Mouse (Mus musculus) midbrain, embryonic 11.5 days (tissue): ENCODE results near the gene Upk3b. TPM values are rescaled to one million over a fixed set of nuclear protein-coding genes. Genes with fewer than 3 reads are reported as not detected.
A peak's percentile ranks its signal among the peaks of the same experiment; 100 is the strongest.
"Not testable (repeated sequence)": the region's sequence is repeated elsewhere in the genome, so short reads cannot be mapped to it uniquely, and the experiment has no call there.

ENCODE experiments used
- ATAC-seq: fragments of 200-750 bp; cut with Nextera tagmentation; 2 replicates; pipeline ENCODE4 v1.8.0; 2017; ENCODE audit warnings: moderate TSS enrichment, moderate library complexity; ENCODE audit not compliant: low FRiP score
- DNase-seq: peaks from one replicate; pipeline ENCODE4 v3.0.0; 2015; ENCODE audit warnings: low spot score; ENCODE audit errors: missing footprints
- H3K27ac ChIP-seq: fragments of 300-500 bp; sonication (generic); 2 replicates; pipeline ENCODE4 v1.5.1; 2014; ENCODE audit warnings: low read depth, low read length
- H3K27me3 ChIP-seq: fragments of 300-500 bp; sonication (generic); 2 replicates; pipeline ENCODE4 v1.6.1; 2014; ENCODE audit warnings: mild to moderate bottlenecking, low read length, moderate library complexity, mixed read lengths; ENCODE audit not compliant: control insufficient read depth, insufficient read depth
- H3K36me3 ChIP-seq: fragments of 300-500 bp; sonication (generic); 2 replicates; pipeline ENCODE4 v1.6.1; 2014; ENCODE audit warnings: mild to moderate bottlenecking, low read length, moderate library complexity, mixed read lengths; ENCODE audit not compliant: control insufficient read depth, insufficient read depth
- H3K4me1 ChIP-seq: fragments of 300-500 bp; sonication (generic); 2 replicates; pipeline ENCODE4 v1.6.1; 2014; ENCODE audit warnings: low read length; ENCODE audit not compliant: control insufficient read depth, insufficient read depth
- H3K4me2 ChIP-seq: fragments of 300-500 bp; sonication (generic); 2 replicates; pipeline ENCODE4 v1.6.1; 2014; ENCODE audit warnings: mild to moderate bottlenecking, moderate library complexity
- H3K4me3 ChIP-seq: fragments of 300-500 bp; sonication (generic); 2 replicates; pipeline ENCODE4 v1.5.1; 2014; ENCODE audit warnings: low read depth, low read length
- H3K9ac ChIP-seq: fragments of 300-500 bp; sonication (generic); 2 replicates; pipeline ENCODE4 v1.6.1; 2014; ENCODE audit warnings: low read length
- H3K9me3 ChIP-seq: fragments of 300-500 bp; sonication (generic); 2 replicates; pipeline ENCODE4 v1.6.1; 2016; ENCODE audit warnings: low read length; ENCODE audit not compliant: control insufficient read depth
- WGBS: fragments of 180-500 bp; shearing (Covaris S2); extraction: QIAGEN DNeasy Blood & Tissue Kit; methylation state at CpG from one replicate; pipeline ENCODE4 v1.1.7; 2014; 5-methylcytosine and 5-hydroxymethylcytosine counted together
- polyA plus RNA-seq: library from polyadenylated mRNA; unstranded; fragments of >200 nt; fragmentation: Nextera tagmentation; extraction: Ambion mirVana; gene quantifications from 2 replicates; pipeline ENCODE4 v1.2.1, GENCODE M21; 2014

The Upk3b gene
- polyA plus RNA-seq, 1 experiment from 2014 or later: not detected

GRCm38 (mm10) chr5:136044865-136045264 is 6.6 kb downstream of the Upk3b start:
- no peaks in the 10 kb centered on the region for H3K9me3 ChIP-seq
- no peaks in the 10 kb centered on the region for H3K36me3 ChIP-seq
- DNase-seq (no peak), ATAC-seq (no peak)
- no peaks in the 10 kb centered on the region for H3K27me3 ChIP-seq
- WGBS: 69% methylated on average over 13 of the region's 13 CpGs
- no peak overlapping the region for H3K27ac ChIP-seq
- no peak overlapping the region for H3K4me2 ChIP-seq
- no peaks in the 10 kb centered on the region; the same call in 1 of the 2 replicates for H3K4me1 ChIP-seq
- H3K9ac ChIP-seq: no peak overlapping the region
- H3K4me3 ChIP-seq: no peak overlapping the region

DNA sequence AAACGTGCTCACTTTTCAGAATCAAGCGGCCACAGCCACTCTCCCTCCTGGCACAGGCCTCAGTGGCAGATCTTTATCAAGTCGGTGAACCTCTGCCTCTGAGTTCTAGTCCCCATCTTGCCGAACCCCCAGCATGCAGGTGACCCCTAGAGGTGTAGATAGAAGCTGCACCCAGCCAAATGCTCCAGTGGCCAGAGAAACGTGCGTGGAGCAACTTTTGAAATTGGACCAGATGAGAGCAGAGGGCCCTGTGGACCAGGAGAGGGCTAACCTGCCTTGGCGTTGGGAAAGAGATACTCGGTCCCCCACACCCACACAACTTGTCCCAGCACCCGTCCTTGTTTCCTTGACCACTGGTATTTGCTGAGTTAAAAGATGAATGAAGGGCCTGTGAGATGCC is 7.1 kb downstream of the Upk3b start:
- DNase-seq (peak; percentile 89), ATAC-seq (no peak)
- 46% methylated on average over 9 of the region's 9 CpGs for WGBS
- H3K27me3 ChIP-seq: no peaks in the 10 kb centered on the region
- H3K27ac ChIP-seq: no peak overlapping the region
- no peak overlapping the region for H3K9ac ChIP-seq
- H3K4me2 ChIP-seq: no peak overlapping the region
- no peaks in the 10 kb centered on the region for H3K36me3 ChIP-seq
- H3K9me3 ChIP-seq: no peaks in the 10 kb centered on the region
- H3K4me1 ChIP-seq: no peaks in the 10 kb centered on the region; the same call in 1 of the 2 replicates
- no peak overlapping the region for H3K4me3 ChIP-seq

GRCm38 (mm10) chr5:136045987-136046386 is 7.7 kb downstream of the Upk3b start:
- 0 out of 2 replicates have a peak, but pooled peaks have one; percentile 57 for ATAC-seq
- no peaks in the 10 kb centered on the region for H3K27me3 ChIP-seq
- H3K9me3 ChIP-seq: no peaks in the 10 kb centered on the region
- no peaks in the 10 kb centered on the region; the same call in 1 of the 2 replicates for H3K4me1 ChIP-seq
- 6% methylated on average over 10 of the region's 10 CpGs for WGBS
- H3K9ac ChIP-seq: no peak overlapping the region
- H3K36me3 ChIP-seq: no peaks in the 10 kb centered on the region
- H3K4me2 ChIP-seq: no peak overlapping the region
- H3K27ac ChIP-seq: no peak overlapping the region
- peak; percentile 99 for DNase-seq
- H3K4me3 ChIP-seq: no peak overlapping the region

DNA sequence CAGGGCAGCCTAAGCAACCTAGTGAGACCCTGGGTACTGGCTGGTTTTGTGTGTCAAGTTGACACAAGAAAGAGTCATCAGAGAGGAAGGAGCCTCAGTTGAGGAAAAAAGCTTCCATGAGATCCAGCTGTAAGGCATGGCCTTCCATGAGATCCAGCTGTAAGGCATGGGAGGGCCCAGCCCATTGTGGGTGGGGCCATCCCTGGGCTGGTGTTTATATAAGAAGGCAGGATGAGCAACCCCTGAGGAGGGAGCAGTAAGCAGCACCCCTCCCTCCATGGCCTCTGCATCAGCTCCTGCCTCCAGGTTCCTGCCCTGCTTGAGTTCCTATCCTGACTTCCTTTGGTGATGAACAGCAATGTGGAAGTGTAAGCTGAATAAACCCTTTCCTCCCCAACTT is 10.2 kb downstream of the Upk3b start:
- not testable (repeated sequence) for H3K27me3 ChIP-seq, H3K9me3 ChIP-seq, H3K4me3 ChIP-seq, ATAC-seq, H3K36me3 ChIP-seq, DNase-seq, H3K9ac ChIP-seq, H3K27ac ChIP-seq, H3K4me2 ChIP-seq
- peaks cover 12% of the 10 kb centered on the region for H3K4me1 ChIP-seq

- H3K27me3 ChIP-seq: no peaks in the 10 kb centered on the region
- no peak for ATAC-seq
- WGBS: 78% methylated on average over 6 of the region's 6 CpGs
These were observed 11.6 kb downstream of the Upk3b start for GRCm38 (mm10) chr5:136049926-136050325.

DNA sequence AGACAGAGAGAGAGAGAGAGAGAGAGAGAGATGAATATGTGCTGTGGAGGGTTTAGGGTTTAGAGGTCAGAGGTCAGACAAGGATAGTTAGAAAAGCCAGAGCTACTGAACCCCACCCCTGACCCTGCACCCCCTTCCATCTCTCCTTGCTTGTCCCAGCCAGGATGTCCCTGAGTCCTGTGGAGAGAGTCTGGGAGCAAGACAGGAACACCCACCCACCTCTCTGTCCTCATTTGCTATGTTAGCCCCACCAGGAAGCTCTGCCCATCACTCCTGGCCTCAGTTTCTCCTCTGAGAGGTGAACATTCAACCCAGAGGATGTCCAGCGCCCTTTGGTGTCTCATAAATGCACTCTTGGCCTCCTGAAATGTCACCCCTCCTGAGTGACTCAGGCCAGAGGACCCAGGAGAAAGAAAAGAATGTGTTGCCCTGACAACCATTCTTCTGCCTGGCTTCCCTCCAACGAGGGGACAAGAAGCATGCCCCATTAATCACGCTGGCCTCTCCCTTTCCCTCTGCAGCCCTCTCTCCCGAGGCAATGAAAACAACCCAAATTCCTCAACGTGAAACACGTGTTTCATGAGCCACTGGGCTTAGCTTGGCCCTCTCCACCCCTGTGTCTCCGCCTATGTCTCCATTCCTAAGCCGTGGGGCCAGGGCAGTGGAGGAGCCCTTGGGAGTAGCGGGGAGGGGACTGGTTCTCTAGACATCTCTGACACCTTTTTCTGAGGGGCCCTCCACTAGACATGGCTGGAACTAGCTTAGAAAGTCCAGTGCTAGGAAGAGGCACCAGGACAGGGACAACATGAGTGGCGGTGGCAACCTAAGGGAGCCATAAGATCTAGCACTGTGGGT is 13.2 kb downstream of the Upk3b start:
- ATAC-seq (peak; percentile 84), DNase-seq (peak; percentile 89)
- Histone ChIP-seq H3K9ac (peak overlapping the region; percentile 20; the same call in 1 of the 2 replicates), H3K36me3 (no peaks in the 10 kb centered on the region), H3K4me2 (no peak overlapping the region; the same call in 1 of the 2 replicates), H3K4me3 (no peak overlapping the region), H3K9me3 (no peaks in the 10 kb centered on the region), H3K4me1 (peaks cover 12% of the 10 kb centered on the region), H3K27ac (peak overlapping the region; percentile 61), H3K27me3 (no peaks in the 10 kb centered on the region)
- WGBS: 11% methylated on average over 10 of the region's 10 CpGs

More at GRCm38 (mm10) chr5:136049926-136050325, 11.6 kb downstream of the Upk3b start:
- DNase-seq: no peak
- Histone ChIP-seq H3K4me1 (peaks cover 12% of the 10 kb centered on the region), H3K36me3 (no peaks in the 10 kb centered on the region), H3K9ac (no peak overlapping the region), H3K4me2 (no peak overlapping the region), H3K27ac (no peak overlapping the region), H3K4me3 (no peak overlapping the region), H3K9me3 (no peaks in the 10 kb centered on the region)

DNA sequence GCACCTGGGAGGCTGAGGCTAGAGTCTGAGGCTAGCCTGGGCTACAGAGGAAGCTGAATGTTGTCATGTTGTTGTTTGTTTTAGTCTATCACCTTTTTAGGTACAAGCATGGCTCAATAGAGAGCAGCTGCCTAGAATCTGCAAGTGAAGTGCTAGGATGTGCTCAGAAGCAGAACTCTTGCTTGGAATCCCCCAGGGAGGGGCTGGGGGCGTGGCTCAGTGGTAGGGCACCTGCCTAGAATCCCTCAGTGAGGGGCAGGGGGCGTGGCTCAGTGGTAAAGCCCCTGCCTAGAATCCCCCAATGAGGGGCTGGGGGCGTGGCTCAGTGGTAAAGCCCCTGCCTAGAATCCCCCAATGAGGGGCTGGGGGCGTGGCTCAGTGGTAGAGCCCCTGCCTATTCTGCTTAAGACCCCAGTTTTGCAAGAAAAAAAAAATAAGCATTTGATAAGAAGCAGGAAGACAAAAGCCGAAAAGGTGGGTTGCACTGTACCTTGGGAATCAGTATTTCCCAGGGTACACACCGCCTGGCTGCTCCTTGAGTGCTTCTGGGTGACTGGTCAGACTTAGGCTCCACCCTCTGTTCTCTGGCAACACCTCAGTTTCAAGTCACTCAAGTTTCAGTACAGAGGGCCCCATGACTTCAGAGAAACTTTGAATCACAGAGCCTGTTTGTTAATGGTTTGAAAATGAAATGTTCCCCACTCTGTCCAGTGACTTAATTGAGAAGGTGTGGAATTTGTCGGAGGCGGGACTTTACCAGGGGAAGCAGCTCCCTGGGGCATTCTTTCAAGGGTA is 14.8 kb downstream of the Upk3b start:
- no peak overlapping the region for H3K9ac ChIP-seq
- H3K9me3 ChIP-seq: no peaks in the 10 kb centered on the region
- ATAC-seq (no peak), DNase-seq (no peak)
- no peaks in the 10 kb centered on the region for H3K27me3 ChIP-seq
- H3K4me1 ChIP-seq: peaks cover 12% of the 10 kb centered on the region
- no peak overlapping the region for H3K4me3 ChIP-seq
- H3K36me3 ChIP-seq: no peaks in the 10 kb centered on the region
- 81% methylated on average over 8 of the region's 8 CpGs for WGBS
- H3K27ac ChIP-seq: no peak overlapping the region
- no peak overlapping the region for H3K4me2 ChIP-seq

GRCm38 (mm10) chr5:136054301-136055077 is 16.2 kb downstream of the Upk3b start, which contains the start of gene Upk3bl:
Gene Upk3bl (plus strand): TSS chr5:136054492.
- DNase-seq (no peak), ATAC-seq (no peak)
- H3K4me3 ChIP-seq: no peak within 1 kb of the TSS
- peaks cover 12% of the 10 kb centered on the region for H3K4me1 ChIP-seq
- H3K4me2 ChIP-seq: no peak within 1 kb of the TSS
- H3K36me3 ChIP-seq: no peaks in the 10 kb centered on the region
- 93% methylated on average over 11 of the region's 11 CpGs for WGBS
- H3K9me3 ChIP-seq: no peaks in the 10 kb centered on the region
- no peak within 1 kb of the TSS for H3K9ac ChIP-seq
- no peak within 1 kb of the TSS for H3K27ac ChIP-seq
- no peaks in the 10 kb centered on the region for H3K27me3 ChIP-seq
